Mouse (Mus musculus): ENCODE data around the gene Rhob.
"Not testable (repeated sequence)": the region's sequence is repeated elsewhere in the genome, so short reads cannot be mapped to it uniquely, and the experiment has no call there.

The Rhob gene

GRCm38 (mm10) chr12:8474836-8475387 is 24.9 kb downstream of the Rhob start:
- no peak for DNase-seq (ENCODE audit: low read depth, low spot score)

- DNase-seq (ENCODE audit: low read depth, low spot score) = no peak
Observed at GRCm38 (mm10) chr12:8472591-8473358, 27.0 kb downstream of the Rhob start.

- DNase-seq (ENCODE audit: low read depth, low spot score) = no peak
Observed at GRCm38 (mm10) chr12:8472051-8472450, 27.8 kb downstream of the Rhob start.

GRCm38 (mm10) chr12:8470962-8471361 is 28.8 kb downstream of the Rhob start:
- no peak for DNase-seq (ENCODE audit: low read depth, low spot score)

- no peak for DNase-seq (ENCODE audit: low read depth, low spot score)
Observed at GRCm38 (mm10) chr12:8469742-8470494, 29.9 kb downstream of the Rhob start.

GRCm38 (mm10) chr12:8468221-8468865 is 31.5 kb downstream of the Rhob start:
- no peak for DNase-seq (ENCODE audit: low read depth, low spot score)

- no peak for DNase-seq (ENCODE audit: low read depth, low spot score)
Observed at GRCm38 (mm10) chr12:8467029-8467924, 32.5 kb downstream of the Rhob start.

GRCm38 (mm10) chr12:8465680-8466079 is 34.1 kb downstream of the Rhob start:
- no peak for DNase-seq (ENCODE audit: low read depth, low spot score)

GRCm38 (mm10) chr12:8464961-8465360 is 34.8 kb downstream of the Rhob start:
- no peak for DNase-seq (ENCODE audit: low read depth, low spot score)

- DNase-seq (ENCODE audit: low read depth, low spot score) = no peak
Observed at GRCm38 (mm10) chr12:8463599-8464160, 36.1 kb downstream of the Rhob start.

- no peak for DNase-seq (ENCODE audit: low read depth, low spot score)
Observed at GRCm38 (mm10) chr12:8462533-8462932, 37.3 kb downstream of the Rhob start.

GRCm38 (mm10) chr12:8461575-8461974 is 38.2 kb downstream of the Rhob start:
- not testable (repeated sequence) for DNase-seq (ENCODE audit: low read depth, low spot score)

GRCm38 (mm10) chr12:8458400-8458799 is 41.4 kb downstream of the Rhob start:
- no peak for DNase-seq (ENCODE audit: low read depth, low spot score)

- DNase-seq (ENCODE audit: low read depth, low spot score) = no peak
Observed at GRCm38 (mm10) chr12:8457052-8457451, 42.8 kb downstream of the Rhob start.

GRCm38 (mm10) chr12:8455046-8455445 is 44.8 kb downstream of the Rhob start:
- DNase-seq (ENCODE audit: low read depth, low spot score) = no peak

- DNase-seq (ENCODE audit: low read depth, low spot score) = no peak
Observed at GRCm38 (mm10) chr12:8454487-8454886, 45.3 kb downstream of the Rhob start.

- DNase-seq (ENCODE audit: low read depth, low spot score) = no peak
Observed at GRCm38 (mm10) chr12:8452766-8453621, 46.8 kb downstream of the Rhob start.

- DNase-seq (ENCODE audit: low read depth, low spot score) = no peak
Observed at GRCm38 (mm10) chr12:8451571-8452485, 48.0 kb downstream of the Rhob start.

GRCm38 (mm10) chr12:8450639-8451038 is 49.2 kb downstream of the Rhob start:
- no peak for DNase-seq (ENCODE audit: low read depth, low spot score)

Data from WW6 (cell line).